Mouse (Mus musculus) kidney, postnatal 0 days (tissue): ENCODE data around the gene Gramd1b. TPM values are rescaled to one million over a fixed set of nuclear protein-coding genes. Genes with fewer than 3 reads are reported as not detected.
A peak's percentile ranks its signal among the peaks of the same experiment; 100 is the strongest.

Source experiments
- ATAC-seq: fragments of 200-750 bp; cut with Nextera tagmentation; replicated peaks from 2 replicates; pipeline ENCODE4 v1.8.0; 2017; ENCODE audit warnings: low read depth, moderate number of reproducible peaks, moderate TSS enrichment, moderate library complexity; ENCODE audit not compliant: low FRiP score
- DNase-seq: peaks from one replicate; pipeline ENCODE4 v3.0.0-alpha.2; 2016; ENCODE audit warnings: low spot score
- H3K27ac ChIP-seq: fragments of 300-500 bp; sonication (generic); 2 replicates; pipeline ENCODE4 v1.5.1; 2014; ENCODE audit warnings: mild to moderate bottlenecking
- H3K27me3 ChIP-seq: fragments of 300-500 bp; sonication (generic); 2 replicates; pipeline ENCODE4 v1.6.1; 2014; ENCODE audit warnings: low read length, mixed read lengths; ENCODE audit not compliant: insufficient read depth
- H3K36me3 ChIP-seq: fragments of 300-500 bp; sonication (generic); 2 replicates; pipeline ENCODE4 v1.6.1; 2014; ENCODE audit warnings: low read length, mixed read lengths; ENCODE audit not compliant: insufficient read depth
- H3K4me1 ChIP-seq: fragments of 300-500 bp; sonication (generic); replicated peaks from 2 replicates; pipeline ENCODE4 v1.6.1; 2014; ENCODE audit warnings: antibody characterized with exemption, low read length, mixed read lengths; ENCODE audit not compliant: insufficient read depth
- H3K4me2 ChIP-seq: fragments of 300-500 bp; sonication (generic); 2 replicates; pipeline ENCODE4 v1.6.1; 2014; ENCODE audit warnings: mild to moderate bottlenecking, low read length, moderate library complexity, mixed read lengths
- H3K4me3 ChIP-seq: fragments of 300-500 bp; sonication (generic); replicated peaks from 2 replicates; pipeline ENCODE4 v1.5.1; 2014; ENCODE audit warnings: low read depth, low read length
- H3K9ac ChIP-seq: fragments of 300-500 bp; sonication (generic); 2 replicates; pipeline ENCODE4 v1.6.1; 2014; ENCODE audit warnings: low read depth, low read length
- H3K9me3 ChIP-seq: fragments of 300-500 bp; sonication (generic); replicated peaks from 2 replicates; pipeline ENCODE4 v1.6.1; 2016; ENCODE audit warnings: low read length, inconsistent platforms, mixed read lengths
- CTCF ChIP-seq: IDR thresholded peaks from 2 replicates; pipeline ENCODE4 v1.5.1; 2016; ENCODE audit warnings: antibody characterized with exemption, low read depth, mild to moderate bottlenecking, moderate library complexity
- WGBS: fragments of 180-500 bp; shearing (Covaris S2); extraction: QIAGEN DNeasy Blood & Tissue Kit; methylation state at CpG from one replicate; pipeline ENCODE4 v1.1.7; 2014; 5-methylcytosine and 5-hydroxymethylcytosine counted together
- polyA plus RNA-seq: library from polyadenylated mRNA; unstranded; fragments of >200 nt; fragmentation: Nextera tagmentation; extraction: Ambion mirVana; gene quantifications from 2 replicates; pipeline ENCODE4 v1.2.1, GENCODE M21; 2015

Gene Gramd1b
- polyA plus RNA-seq, 1 experiment from 2014 or later, result 9.0 TPM

DNA sequence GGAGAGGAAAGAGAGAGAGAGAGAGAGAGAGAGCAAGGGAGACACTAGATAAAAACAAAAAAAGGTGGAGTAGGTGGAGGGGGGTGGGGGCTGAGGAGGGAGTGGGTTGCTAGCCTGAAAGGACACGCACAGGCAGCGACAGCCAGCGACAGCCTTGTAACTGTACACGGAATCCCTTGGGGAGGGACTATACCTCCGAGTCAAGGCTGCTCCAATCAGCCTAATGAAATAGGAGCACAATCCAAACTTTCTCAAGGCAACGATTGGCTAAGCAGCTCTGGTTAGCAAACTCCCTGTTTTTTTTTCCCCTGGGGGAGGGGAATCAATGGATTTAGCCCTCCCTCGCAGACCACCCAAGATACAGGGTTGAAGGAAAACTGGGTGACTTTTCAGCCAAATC lies 75.0 kb downstream of the Gramd1b start:
- DNase-seq, result peak; percentile 94
- no peak for TF ChIP-seq CTCF
- H3K4me1 ChIP-seq, result 0 out of 2 replicates have a peak, but pooled peaks cover 9% of the 10 kb centered on the region
- no peaks in the 10 kb centered on the region for H3K36me3 ChIP-seq
- 2% methylated on average over 7 of the region's 7 CpGs for WGBS
- peak overlapping the region; percentile 63 for H3K9ac ChIP-seq
- peak overlapping the region; percentile 70 for H3K4me3 ChIP-seq
- peak; percentile 78 for ATAC-seq
- H3K27me3 ChIP-seq, result no peaks in the 10 kb centered on the region
- no peaks in the 10 kb centered on the region for H3K9me3 ChIP-seq
- H3K4me2 ChIP-seq, result peak overlapping the region; percentile 98
- peak overlapping the region; percentile 85 for H3K27ac ChIP-seq

DNA sequence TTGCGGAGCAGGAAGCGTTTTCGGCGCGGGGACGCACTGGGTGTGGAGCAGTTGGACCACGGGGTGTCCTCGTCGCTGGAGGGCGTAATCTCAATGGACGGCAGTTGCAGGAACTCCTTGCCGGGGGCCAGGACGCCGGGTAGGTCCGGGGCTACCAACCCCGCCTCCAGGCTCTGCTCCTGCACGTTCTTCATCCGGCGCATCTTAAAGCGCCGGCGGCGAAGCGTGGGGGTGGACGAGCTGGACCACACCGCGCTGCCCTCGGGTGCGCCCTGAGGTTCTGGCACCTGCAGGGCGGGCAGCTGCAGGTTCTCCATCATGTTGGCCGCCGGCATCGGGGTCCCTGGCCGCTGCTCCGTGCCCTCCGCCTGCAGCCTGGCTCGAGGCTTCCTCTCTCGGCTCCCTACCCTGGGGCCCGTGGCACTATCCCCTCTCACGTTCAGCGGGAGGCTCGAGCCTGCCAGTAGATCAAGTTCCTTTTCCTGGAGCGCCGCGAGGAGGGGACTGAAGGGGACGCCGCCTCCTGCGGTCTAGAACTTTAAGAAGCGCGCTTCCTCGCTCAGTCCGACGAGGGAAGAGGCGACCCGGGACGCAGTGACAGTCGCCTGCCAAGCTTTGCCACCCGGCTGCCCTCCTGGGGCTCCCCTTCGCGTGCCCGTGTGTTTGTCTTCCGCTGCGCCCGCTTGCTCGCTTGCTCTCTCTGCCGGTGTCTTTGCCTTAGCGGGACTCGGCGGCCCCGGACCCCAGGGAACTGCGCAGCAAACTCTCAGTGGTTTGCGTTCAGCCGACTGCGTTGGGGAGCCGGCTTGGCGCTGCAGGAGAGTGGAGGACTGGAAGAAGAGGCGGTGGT lies 75.6 kb downstream of the Gramd1b start:
- no peaks in the 10 kb centered on the region for H3K36me3 ChIP-seq
- TF ChIP-seq CTCF, result peak; percentile 29; the same call in 1 of the 2 replicates
- peak overlapping the region; percentile 98 for H3K4me2 ChIP-seq

DNA sequence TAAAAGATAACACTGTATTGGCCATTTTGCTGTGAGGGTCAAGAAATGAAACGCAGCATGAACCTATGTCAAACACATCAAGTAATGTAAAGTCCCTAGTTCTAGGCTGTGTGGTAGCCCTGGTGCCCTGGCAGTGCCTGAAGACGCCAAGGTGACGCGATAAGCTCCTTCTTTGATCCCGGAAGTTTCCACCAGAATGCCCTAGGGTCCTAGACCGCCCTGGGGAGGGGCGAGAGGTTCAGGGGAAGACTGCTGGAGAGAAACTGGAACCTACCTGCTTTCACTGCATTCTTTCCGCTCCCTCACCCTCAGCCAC lies 76.2 kb downstream of the Gramd1b start:
- no peak for TF ChIP-seq CTCF
- peak overlapping the region; percentile 85; the same call in 1 of the 2 replicates for H3K27ac ChIP-seq
- H3K9ac ChIP-seq, result peak overlapping the region; percentile 63
- 3% methylated on average over 8 of the region's 8 CpGs for WGBS
- no peaks in the 10 kb centered on the region for H3K36me3 ChIP-seq
- no peaks in the 10 kb centered on the region for H3K27me3 ChIP-seq
- peak overlapping the region; percentile 70 for H3K4me3 ChIP-seq
- H3K4me1 ChIP-seq, result peaks cover 9% of the 10 kb centered on the region; the same call in 1 of the 2 replicates
- peak overlapping the region; percentile 98 for H3K4me2 ChIP-seq
- H3K9me3 ChIP-seq, result no peaks in the 10 kb centered on the region
- ATAC-seq, result no peak
- no peak for DNase-seq

More for the DNA sequence above, 75.6 kb downstream of the Gramd1b start:
- Histone ChIP-seq H3K9me3 (no peaks in the 10 kb centered on the region), H3K27ac (peak overlapping the region; percentile 85), H3K4me3 (peak overlapping the region; percentile 70), H3K9ac (peak overlapping the region; percentile 63), H3K27me3 (no peaks in the 10 kb centered on the region), H3K4me1 (peaks cover 9% of the 10 kb centered on the region; the same call in 1 of the 2 replicates)
- ATAC-seq, result peak; percentile 64
- whole genome bisulfite sequencing, result under 1% methylated on average over 70 of the region's 77 CpGs
- DNase-seq, result peak; percentile 76

DNA sequence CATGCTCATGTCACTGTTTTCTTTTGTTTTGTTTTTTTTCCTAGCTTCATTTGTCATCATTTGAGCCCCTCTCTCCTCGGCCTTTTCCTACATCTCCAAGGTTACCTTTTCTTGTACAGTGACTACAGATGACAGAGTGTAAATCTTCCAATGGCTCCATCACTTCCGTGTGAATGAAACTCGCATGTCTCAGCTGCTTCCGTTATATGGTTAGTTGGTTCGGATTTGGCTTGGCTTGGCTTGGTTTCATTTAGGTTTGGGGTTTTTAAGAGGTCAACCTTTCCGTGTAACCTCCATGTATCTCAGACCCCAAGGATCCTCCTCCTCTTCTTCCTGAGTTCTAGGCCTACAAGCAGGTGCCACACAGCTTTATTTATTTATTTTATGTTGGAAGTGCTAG lies 77.3 kb downstream of the Gramd1b start:
- ATAC-seq (no peak), DNase-seq (no peak)
- no peaks in the 10 kb centered on the region for H3K27me3 ChIP-seq
- no peak overlapping the region for H3K4me2 ChIP-seq
- peaks cover 9% of the 10 kb centered on the region for H3K4me1 ChIP-seq
- TF ChIP-seq CTCF, result no peak
- H3K36me3 ChIP-seq, result no peaks in the 10 kb centered on the region
- no peak overlapping the region for H3K9ac ChIP-seq
- no peak overlapping the region for H3K27ac ChIP-seq
- 83% methylated on average over 6 of the region's 6 CpGs for WGBS
- no peak overlapping the region for H3K4me3 ChIP-seq
- H3K9me3 ChIP-seq, result no peaks in the 10 kb centered on the region

DNA sequence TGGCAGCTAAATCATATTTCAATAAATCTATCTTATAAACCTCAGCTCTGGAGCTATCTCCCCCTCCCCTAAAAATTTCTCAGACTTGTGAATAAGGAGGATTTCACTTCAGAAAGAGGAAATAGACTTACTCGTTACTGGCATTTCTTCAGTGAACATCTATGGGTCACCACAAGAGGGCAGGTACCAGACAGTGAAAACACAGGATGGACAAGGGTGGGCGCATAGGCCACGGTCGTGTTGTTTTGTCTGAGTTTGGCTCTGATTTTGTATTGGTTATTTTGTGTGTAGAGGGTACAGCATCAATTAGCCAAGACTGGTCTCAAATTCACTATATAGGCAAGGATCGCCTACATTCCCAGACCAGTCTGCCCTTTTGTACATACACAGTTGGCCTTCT lies 79.0 kb downstream of the Gramd1b start:
- ATAC-seq (no peak), DNase-seq (peak; percentile 34)
- Histone ChIP-seq H3K4me1 (peaks cover 9% of the 10 kb centered on the region), H3K4me3 (no peak overlapping the region), H3K27me3 (no peaks in the 10 kb centered on the region), H3K9me3 (no peaks in the 10 kb centered on the region), H3K9ac (no peak overlapping the region), H3K36me3 (no peaks in the 10 kb centered on the region), H3K27ac (no peak overlapping the region), H3K4me2 (no peak overlapping the region)
- peak; percentile 64 for TF ChIP-seq CTCF
- WGBS, result 61% methylated on average over 5 of the region's 5 CpGs

DNA sequence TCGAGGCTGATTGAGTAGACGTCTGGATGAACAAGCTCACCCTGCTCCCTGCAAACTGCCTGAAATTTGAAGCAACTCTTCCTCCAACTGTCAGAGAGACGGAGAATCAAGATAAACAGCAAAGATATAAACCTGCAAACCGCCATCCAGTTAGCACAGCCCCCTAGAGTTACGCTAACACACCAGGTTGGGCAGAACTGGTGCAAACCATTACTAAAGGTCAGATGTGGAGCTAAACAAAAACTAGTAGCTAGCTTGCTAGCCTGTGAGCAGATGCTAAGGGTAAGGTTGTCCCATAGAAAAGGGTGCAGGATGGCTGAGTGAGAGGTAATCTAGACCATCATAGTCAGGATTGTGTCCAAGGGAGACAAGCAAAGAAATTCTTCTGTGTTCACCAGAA lies 80.4 kb downstream of the Gramd1b start:
- 49% methylated on average over 5 of the region's 5 CpGs for WGBS
- H3K27me3 ChIP-seq, result no peaks in the 10 kb centered on the region
- H3K36me3 ChIP-seq, result no peaks in the 10 kb centered on the region
- H3K4me1 ChIP-seq, result peaks cover 9% of the 10 kb centered on the region
- H3K9me3 ChIP-seq, result no peaks in the 10 kb centered on the region
- no peak overlapping the region for H3K9ac ChIP-seq
- H3K27ac ChIP-seq, result no peak overlapping the region
- ATAC-seq (no peak), DNase-seq (no peak)
- no peak overlapping the region for H3K4me3 ChIP-seq
- no peak overlapping the region for H3K4me2 ChIP-seq
- TF ChIP-seq CTCF, result no peak

DNA sequence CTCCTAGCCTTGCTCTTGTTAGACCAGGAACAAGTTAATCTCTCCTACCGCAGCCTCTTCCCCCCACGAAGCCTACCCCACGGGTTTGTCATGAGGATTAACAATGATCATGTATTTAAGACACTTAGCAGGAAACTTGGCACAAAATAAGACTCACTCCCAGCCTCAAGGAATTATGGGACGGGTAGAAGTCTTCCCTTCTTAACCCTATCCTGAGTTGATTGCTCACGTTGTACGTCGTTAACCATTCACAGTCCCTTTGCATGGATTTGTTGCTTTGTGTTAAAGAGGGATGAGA lies 80.8 kb downstream of the Gramd1b start:
- H3K9ac ChIP-seq, result no peak overlapping the region
- no peak for TF ChIP-seq CTCF
- DNase-seq, result no peak
- 49% methylated on average over 7 of the region's 7 CpGs for WGBS
- H3K4me2 ChIP-seq, result no peak overlapping the region
- no peak overlapping the region for H3K4me3 ChIP-seq
- no peak for ATAC-seq
- no peaks in the 10 kb centered on the region for H3K9me3 ChIP-seq
- peaks cover 9% of the 10 kb centered on the region for H3K4me1 ChIP-seq
- H3K27me3 ChIP-seq, result no peaks in the 10 kb centered on the region
- H3K36me3 ChIP-seq, result no peaks in the 10 kb centered on the region
- no peak overlapping the region for H3K27ac ChIP-seq
